Mouse (Mus musculus) hindbrain, embryonic 14.5 days (tissue): ENCODE results near the gene Edem3. TPM values are rescaled to one million over a fixed set of nuclear protein-coding genes. Genes with fewer than 3 reads are reported as not detected.

Experiments used
- ATAC-seq: fragments of 200-750 bp; cut with Nextera tagmentation; 2 replicates; pipeline ENCODE4 v1.8.0; 2017; ENCODE audit warnings: moderate number of reproducible peaks, mild to moderate bottlenecking, moderate TSS enrichment, moderate library complexity; ENCODE audit not compliant: low FRiP score
- DNase-seq: peaks from one replicate; pipeline ENCODE4 v3.0.0-alpha.2; 2015; ENCODE audit warnings: low spot score
- H3K27ac ChIP-seq: fragments of 300-500 bp; sonication (generic); 2 replicates; pipeline ENCODE4 v1.5.1; 2014; ENCODE audit warnings: mild to moderate bottlenecking, moderate library complexity
- H3K27me3 ChIP-seq: fragments of 300-500 bp; sonication (generic); 2 replicates; pipeline ENCODE4 v1.6.1; 2014; ENCODE audit warnings: mild to moderate bottlenecking, low read length, mixed read lengths; ENCODE audit not compliant: control insufficient read depth, insufficient read depth
- H3K36me3 ChIP-seq: fragments of 300-500 bp; sonication (generic); replicated peaks from 2 replicates; pipeline ENCODE4 v1.6.1; 2014; ENCODE audit not compliant: control insufficient read depth, insufficient read depth
- H3K4me1 ChIP-seq: fragments of 300-500 bp; sonication (generic); replicated peaks from 2 replicates; pipeline ENCODE4 v1.6.1; 2014; ENCODE audit warnings: antibody characterized with exemption, low read length, mixed read lengths; ENCODE audit not compliant: control insufficient read depth, insufficient read depth
- H3K4me2 ChIP-seq: fragments of 300-500 bp; sonication (generic); replicated peaks from 2 replicates; pipeline ENCODE4 v1.6.1; 2014; ENCODE audit warnings: mild to moderate bottlenecking, moderate library complexity
- H3K4me3 ChIP-seq: fragments of 300-500 bp; sonication (generic); replicated peaks from 2 replicates; pipeline ENCODE4 v1.5.1; 2014; ENCODE audit warnings: mild to moderate bottlenecking, low read length
- H3K9ac ChIP-seq: fragments of 300-500 bp; sonication (generic); 2 replicates; pipeline ENCODE4 v1.6.1; 2014
- H3K9me3 ChIP-seq: fragments of 300-500 bp; sonication (generic); 2 replicates; pipeline ENCODE4 v1.6.1; 2016; ENCODE audit warnings: low read length; ENCODE audit not compliant: control insufficient read depth
- WGBS: fragments of 180-500 bp; shearing (Covaris S2); extraction: QIAGEN DNeasy Blood & Tissue Kit; methylation state at CpG from one replicate; pipeline ENCODE4 v1.1.7; 2014; 5-methylcytosine and 5-hydroxymethylcytosine counted together
- polyA plus RNA-seq: library from polyadenylated mRNA; unstranded; fragments of >200 nt; fragmentation: Nextera tagmentation; extraction: Ambion mirVana; gene quantifications from 2 replicates; pipeline ENCODE4 v1.2.1, GENCODE M21; 2014

Gene Edem3
- polyA plus RNA-seq, 1 experiment from 2014 or later, result 28.3 TPM

- no peaks in the 10 kb centered on the region for H3K4me1 ChIP-seq
- no peak overlapping the region for H3K4me3 ChIP-seq
- WGBS, result 69% methylated on average over 11 of the region's 11 CpGs
- no peak for ATAC-seq
- H3K9ac ChIP-seq, result no peak overlapping the region
- H3K4me2 ChIP-seq, result no peak overlapping the region
- no peaks in the 10 kb centered on the region for H3K9me3 ChIP-seq
- H3K36me3 ChIP-seq, result no peaks in the 10 kb centered on the region
- H3K27me3 ChIP-seq, result no peaks in the 10 kb centered on the region
- no peak for DNase-seq
- H3K27ac ChIP-seq, result no peak overlapping the region
These were observed 39.0 kb upstream of the Edem3 start for GRCm38 (mm10) chr1:151716024-151716710.

DNA sequence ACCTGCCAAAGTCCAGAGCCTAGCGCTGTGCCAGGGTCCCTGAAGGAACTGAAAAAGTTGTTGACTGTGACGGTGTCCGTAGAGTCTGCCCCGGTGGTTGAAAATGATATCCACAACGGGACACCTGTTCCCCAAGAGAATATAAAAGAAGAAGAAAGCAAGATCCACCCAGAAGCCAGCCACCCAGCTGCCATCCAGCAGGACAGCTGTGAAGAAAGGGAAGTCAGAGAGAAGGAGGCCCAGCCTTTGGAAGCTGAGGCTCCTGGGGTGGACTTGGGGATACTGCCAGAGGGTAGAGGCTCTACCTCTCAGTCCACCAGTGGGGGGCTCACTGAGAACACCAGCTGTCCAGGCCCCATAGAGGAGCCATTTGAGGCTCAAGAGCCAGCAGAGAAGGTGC lies 37.5 kb upstream of the Edem3 start:
- ATAC-seq, result no peak

DNA sequence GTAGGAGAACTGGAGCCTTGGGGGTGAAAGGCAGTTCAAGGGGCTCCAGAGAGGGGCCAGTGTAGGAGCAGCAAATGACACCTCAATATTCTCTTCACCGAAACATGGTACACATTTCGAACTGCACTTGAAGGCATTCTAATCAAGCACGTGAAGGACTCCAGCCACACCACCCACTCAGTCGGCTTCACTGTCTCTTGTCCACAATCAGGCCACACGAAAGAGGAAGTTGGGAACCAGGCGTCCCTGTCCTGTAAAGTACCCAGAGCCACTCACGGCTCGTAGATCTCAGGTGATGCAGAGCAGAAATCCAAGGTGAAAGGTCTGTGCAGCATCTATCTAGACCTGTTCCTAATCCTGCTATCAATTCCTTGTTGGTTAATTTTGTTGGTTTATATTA lies 36.6 kb upstream of the Edem3 start:
- H3K27me3 ChIP-seq, result no peaks in the 10 kb centered on the region
- ATAC-seq, result no peak
- H3K27ac ChIP-seq, result no peak overlapping the region
- H3K4me3 ChIP-seq, result no peak overlapping the region
- H3K9me3 ChIP-seq, result no peaks in the 10 kb centered on the region
- no peak overlapping the region for H3K9ac ChIP-seq
- H3K4me1 ChIP-seq, result no peaks in the 10 kb centered on the region
- no peak overlapping the region for H3K4me2 ChIP-seq
- H3K36me3 ChIP-seq, result no peaks in the 10 kb centered on the region
- DNase-seq, result no peak
- WGBS, result 93% methylated on average over 8 of the region's 8 CpGs

More for the DNA sequence above, 37.5 kb upstream of the Edem3 start:
- H3K4me2 ChIP-seq, result no peak overlapping the region
- 88% methylated on average over 5 of the region's 5 CpGs for WGBS
- no peak overlapping the region for H3K4me3 ChIP-seq
- H3K36me3 ChIP-seq, result no peaks in the 10 kb centered on the region
- H3K27ac ChIP-seq, result no peak overlapping the region
- no peak overlapping the region for H3K9ac ChIP-seq
- no peak for DNase-seq
- H3K4me1 ChIP-seq, result no peaks in the 10 kb centered on the region
- no peaks in the 10 kb centered on the region for H3K27me3 ChIP-seq
- H3K9me3 ChIP-seq, result no peaks in the 10 kb centered on the region

DNA sequence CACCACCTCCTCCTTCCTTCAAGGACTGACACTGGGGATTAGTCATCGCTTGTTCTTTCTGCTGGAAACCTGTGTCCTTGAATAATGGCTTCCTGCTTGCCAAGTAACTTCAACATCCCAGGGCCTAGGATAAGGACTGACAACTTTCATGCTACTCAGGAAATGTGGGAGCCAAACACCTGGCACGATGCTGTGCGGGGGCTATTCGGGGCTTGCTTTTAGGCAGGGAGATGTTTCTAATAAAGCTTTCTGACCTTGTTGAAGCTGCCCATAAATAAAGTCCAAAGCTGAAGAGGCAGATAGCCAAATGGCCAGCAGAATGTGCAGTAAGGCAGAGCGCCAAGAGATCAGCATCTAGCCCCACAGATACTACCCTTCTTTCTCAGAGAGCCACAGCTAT lies 35.3 kb upstream of the Edem3 start:
- Histone ChIP-seq H3K9me3 (no peaks in the 10 kb centered on the region), H3K4me1 (no peaks in the 10 kb centered on the region), H3K27me3 (no peaks in the 10 kb centered on the region), H3K27ac (no peak overlapping the region), H3K9ac (no peak overlapping the region), H3K4me3 (no peak overlapping the region), H3K36me3 (no peaks in the 10 kb centered on the region), H3K4me2 (no peak overlapping the region)
- DNase-seq (no peak), ATAC-seq (no peak)
- WGBS, result 93% methylated on average over 5 of the region's 5 CpGs

GRCm38 (mm10) chr1:151720566-151720965 lies 34.6 kb upstream of the Edem3 start:
- 80% methylated on average over 2 of the region's 2 CpGs for WGBS
- H3K27me3 ChIP-seq, result no peaks in the 10 kb centered on the region
- no peaks in the 10 kb centered on the region for H3K9me3 ChIP-seq
- no peak overlapping the region for H3K27ac ChIP-seq
- no peak overlapping the region for H3K4me2 ChIP-seq
- no peak overlapping the region for H3K9ac ChIP-seq
- no peak overlapping the region for H3K4me3 ChIP-seq
- DNase-seq (no peak), ATAC-seq (no peak)
- H3K4me1 ChIP-seq, result no peaks in the 10 kb centered on the region
- no peaks in the 10 kb centered on the region for H3K36me3 ChIP-seq

- Histone ChIP-seq H3K36me3 (no peaks in the 10 kb centered on the region), H3K27me3 (no peaks in the 10 kb centered on the region), H3K27ac (no peak overlapping the region), H3K4me1 (no peaks in the 10 kb centered on the region), H3K4me3 (no peak overlapping the region), H3K9me3 (no peaks in the 10 kb centered on the region), H3K9ac (no peak overlapping the region), H3K4me2 (no peak overlapping the region)
- ATAC-seq (no peak), DNase-seq (no peak)
- 65% methylated on average over 10 of the region's 10 CpGs for WGBS
These were observed 33.7 kb upstream of the Edem3 start for GRCm38 (mm10) chr1:151721357-151721983.

DNA sequence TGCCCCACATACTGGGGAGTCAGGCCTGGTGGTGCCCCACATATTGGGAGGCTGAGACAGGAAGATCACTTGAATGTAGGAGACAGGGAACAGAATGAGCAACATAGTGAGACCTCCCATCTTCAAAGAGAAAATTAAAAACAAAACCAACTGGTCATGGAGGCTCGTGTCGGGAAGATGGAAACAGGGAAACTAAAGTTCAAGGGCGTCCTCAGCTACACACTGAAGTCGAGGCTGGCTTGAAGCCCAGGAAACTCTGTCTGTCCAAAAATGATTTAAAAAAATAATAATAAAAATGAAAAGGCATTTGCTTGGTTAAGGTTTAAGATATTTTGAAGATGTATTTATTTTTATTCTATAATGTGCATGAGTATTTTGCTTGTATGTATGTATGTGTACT lies 31.4 kb upstream of the Edem3 start:
- no peaks in the 10 kb centered on the region for H3K36me3 ChIP-seq
- H3K9me3 ChIP-seq, result no peaks in the 10 kb centered on the region
- ATAC-seq, result no peak
- no peak overlapping the region for H3K4me2 ChIP-seq
- no peaks in the 10 kb centered on the region for H3K4me1 ChIP-seq
- H3K27me3 ChIP-seq, result no peaks in the 10 kb centered on the region
- H3K9ac ChIP-seq, result no peak overlapping the region
- no peak overlapping the region for H3K27ac ChIP-seq
- 91% methylated on average over 4 of the region's 4 CpGs for WGBS
- no peak overlapping the region for H3K4me3 ChIP-seq
- DNase-seq, result no peak

- Histone ChIP-seq H3K36me3 (no peaks in the 10 kb centered on the region), H3K27me3 (no peaks in the 10 kb centered on the region), H3K9ac (no peak overlapping the region), H3K4me1 (no peaks in the 10 kb centered on the region), H3K4me3 (no peak overlapping the region), H3K9me3 (no peaks in the 10 kb centered on the region), H3K4me2 (no peak overlapping the region), H3K27ac (no peak overlapping the region)
- 88% methylated on average over 2 of the region's 2 CpGs for WGBS
- DNase-seq, result no peak
- no peak for ATAC-seq
These were observed 29.6 kb upstream of the Edem3 start for GRCm38 (mm10) chr1:151725590-151725989.

DNA sequence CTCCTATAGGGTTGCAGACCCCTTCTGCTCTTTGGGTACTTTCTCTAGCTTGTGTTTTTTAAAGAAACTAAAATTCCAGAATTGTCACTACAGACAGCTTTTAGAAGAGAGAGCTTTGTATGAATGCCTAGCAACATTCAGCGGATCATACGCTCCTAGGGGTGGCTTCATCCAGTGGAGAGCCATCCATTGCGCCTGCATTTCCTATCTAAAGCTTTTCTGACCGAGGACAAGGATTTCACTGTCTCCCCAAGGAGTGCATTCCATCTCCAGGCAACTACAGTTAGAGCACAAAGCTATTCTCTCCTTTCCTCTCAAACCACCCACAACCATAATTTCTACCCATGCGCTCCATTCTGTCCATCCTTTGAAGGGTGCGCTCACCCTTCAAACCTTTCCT lies 28.8 kb upstream of the Edem3 start:
- no peaks in the 10 kb centered on the region for H3K36me3 ChIP-seq
- no peaks in the 10 kb centered on the region for H3K9me3 ChIP-seq
- no peak overlapping the region for H3K27ac ChIP-seq
- no peak overlapping the region for H3K4me3 ChIP-seq
- no peaks in the 10 kb centered on the region for H3K4me1 ChIP-seq
- DNase-seq (no peak), ATAC-seq (no peak)
- H3K9ac ChIP-seq, result no peak overlapping the region
- H3K27me3 ChIP-seq, result no peaks in the 10 kb centered on the region
- 68% methylated on average over 6 of the region's 6 CpGs for WGBS
- H3K4me2 ChIP-seq, result no peak overlapping the region
